Mouse (Mus musculus) heart, embryonic 14.5 days (tissue): ENCODE data around the gene Cyp3a13. TPM values are rescaled to one million over a fixed set of nuclear protein-coding genes. Genes with fewer than 3 reads are reported as not detected.

Source experiments
- ATAC-seq: fragments of 200-750 bp; cut with Nextera tagmentation; 2 replicates; pipeline ENCODE4 v1.8.0; 2017; ENCODE audit warnings: low read depth, moderate TSS enrichment; ENCODE audit not compliant: insufficient number of reproducible peaks, insufficient read depth, low FRiP score
- H3K27ac ChIP-seq, 2 experiments: fragments of 200-500 bp in 1 of 2; fragments of 300-500 bp in 1 of 2; sonication (generic) in 1 of 2; replicated peaks in 1 of 2; 2 replicates each; pipeline ENCODE4 v1.5.1; 2012 to 2014; ENCODE audit warnings: low read depth in 2 of 2, low read length in 2 of 2, control low read depth in 1 of 2, mild to moderate bottlenecking in 1 of 2, mixed read lengths in 1 of 2; ENCODE audit not compliant: control insufficient read depth in 1 of 2, insufficient read depth in 1 of 2
- H3K27me3 ChIP-seq: fragments of 300-500 bp; sonication (generic); 2 replicates; pipeline ENCODE4 v1.6.1; 2014; ENCODE audit warnings: mild to moderate bottlenecking, low read length, control low read depth; ENCODE audit not compliant: control insufficient read depth, insufficient read depth
- H3K36me3 ChIP-seq: fragments of 300-500 bp; sonication (generic); 2 replicates; pipeline ENCODE4 v1.6.1; 2014; ENCODE audit warnings: mild to moderate bottlenecking, control low read depth, low read length, mixed read lengths; ENCODE audit not compliant: control insufficient read depth, insufficient read depth
- H3K4me1 ChIP-seq, 2 experiments: fragments of 200-500 bp in 1 of 2; fragments of 300-500 bp in 1 of 2; sonication (generic) in 1 of 2; 2 replicates each; pipeline ENCODE4 v1.6.1; 2012 to 2014; ENCODE audit warnings: low read length in 2 of 2, control low read depth in 1 of 2, mixed read lengths in 1 of 2; ENCODE audit not compliant: control insufficient read depth in 2 of 2, insufficient read depth in 2 of 2
- H3K4me2 ChIP-seq: fragments of 300-500 bp; sonication (generic); 2 replicates; pipeline ENCODE4 v1.6.1; 2014; ENCODE audit warnings: mild to moderate bottlenecking, low read length
- H3K4me3 ChIP-seq, 2 experiments: fragments of 200-500 bp in 1 of 2; fragments of 300-500 bp in 1 of 2; sonication (generic) in 1 of 2; 2 replicates each; pipeline ENCODE4 v1.5.1; 2012 to 2014; ENCODE audit warnings: low read length in 2 of 2, mild to moderate bottlenecking in 2 of 2, control low read depth in 1 of 2, low read depth in 1 of 2, moderate library complexity in 1 of 2; ENCODE audit not compliant: control insufficient read depth in 1 of 2, insufficient read depth in 1 of 2
- H3K9ac ChIP-seq: fragments of 300-500 bp; sonication (generic); 2 replicates; pipeline ENCODE4 v1.6.1; 2014; ENCODE audit warnings: mild to moderate bottlenecking, low read length
- H3K9me3 ChIP-seq: fragments of 300-500 bp; sonication (generic); 2 replicates; pipeline ENCODE4 v1.6.1; 2016; ENCODE audit warnings: low read length, control low read depth; ENCODE audit not compliant: control insufficient read depth
- WGBS: fragments of 180-500 bp; shearing (Covaris S2); extraction: QIAGEN DNeasy Blood & Tissue Kit; methylation state at CpG from one replicate; pipeline ENCODE4 v1.1.7; 2014; 5-methylcytosine and 5-hydroxymethylcytosine counted together
- polyA plus RNA-seq: library from polyadenylated mRNA; unstranded; fragments of >200 nt; fragmentation: Nextera tagmentation; extraction: Ambion mirVana; gene quantifications from 2 replicates; pipeline ENCODE4 v1.2.1, GENCODE M21; 2014

The Cyp3a13 gene
- polyA plus RNA-seq, 1 experiment from 2014 or later: not detected

DNA sequence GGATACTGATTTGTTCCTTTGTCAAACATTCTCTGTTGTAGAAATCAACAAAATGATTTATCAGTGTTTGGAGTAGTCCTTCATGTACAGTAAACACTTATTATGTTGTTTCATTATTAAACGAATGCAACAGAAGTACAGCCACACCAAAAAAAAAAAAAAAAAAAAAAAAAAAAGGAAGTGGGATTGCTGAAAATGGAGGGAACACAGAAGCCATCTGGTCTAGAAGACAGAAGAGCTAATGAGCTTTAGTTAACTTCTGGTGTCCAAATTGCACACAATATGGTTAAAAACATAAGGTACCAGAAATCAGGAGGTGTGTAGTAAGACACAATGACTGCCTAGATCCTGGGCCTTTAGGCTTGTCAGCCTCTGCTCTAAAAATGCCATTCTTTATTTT lies 23.6 kb downstream of the Cyp3a13 start:
- H3K27ac ChIP-seq: no peak overlapping the region
- no peak for ATAC-seq
- no peaks in the 10 kb centered on the region for H3K9me3 ChIP-seq
- H3K36me3 ChIP-seq: no peaks in the 10 kb centered on the region
- no peak overlapping the region for H3K4me3 ChIP-seq
- H3K9ac ChIP-seq: no peak overlapping the region
- no peaks in the 10 kb centered on the region for H3K27me3 ChIP-seq
- no peak overlapping the region for H3K4me2 ChIP-seq
- 68% methylated on average over 1 of the region's 1 CpGs for WGBS
- H3K4me1 ChIP-seq: no peaks in the 10 kb centered on the region

DNA sequence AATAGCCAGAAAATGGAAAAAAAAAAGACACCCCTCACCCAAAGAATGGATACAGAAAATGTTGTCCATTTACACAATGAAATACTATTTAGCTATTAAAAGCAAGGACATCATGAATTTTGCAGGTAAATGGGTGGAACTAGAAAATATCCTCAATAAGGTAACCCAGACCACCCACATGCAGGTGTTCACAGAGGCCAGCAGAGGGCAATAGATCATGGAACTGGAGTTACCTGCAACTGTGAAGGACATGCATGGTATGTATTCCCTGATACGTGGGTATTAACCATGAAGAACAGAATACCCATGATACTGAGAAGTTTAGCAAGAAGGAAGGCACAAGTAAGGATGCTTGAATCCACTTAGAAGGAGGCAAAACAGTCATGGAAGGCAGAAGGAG lies 28.5 kb downstream of the Cyp3a13 start:
- 47% methylated on average over 1 of the region's 1 CpGs for WGBS
- ATAC-seq: no peak
- H3K9me3 ChIP-seq: no peaks in the 10 kb centered on the region

DNA sequence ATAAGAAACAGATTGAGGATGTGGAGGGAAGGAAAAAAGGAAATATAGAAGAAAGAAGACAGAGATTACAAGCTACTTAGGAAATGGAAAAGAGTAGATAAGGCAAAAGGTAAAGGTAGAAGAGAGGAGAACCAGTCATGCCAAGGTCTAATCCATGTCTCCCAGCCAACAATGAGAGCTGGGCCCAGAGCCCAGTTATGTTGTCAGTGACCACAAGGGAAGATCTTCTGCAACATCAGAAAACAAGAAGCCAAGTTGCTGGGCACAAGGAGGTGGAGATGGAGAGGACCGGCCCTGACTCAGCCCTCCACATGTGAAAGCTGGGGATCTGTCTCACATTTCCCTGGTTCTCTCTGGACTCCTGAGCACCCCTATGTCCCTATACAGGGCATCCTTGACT lies 33.8 kb downstream of the Cyp3a13 start:
- ATAC-seq: no peak
- Histone ChIP-seq H3K4me2 (no peak overlapping the region), H3K4me3 (no peak overlapping the region), H3K27ac (no peak overlapping the region), H3K36me3 (no peaks in the 10 kb centered on the region), H3K9ac (no peak overlapping the region), H3K27me3 (0 out of 2 replicates have a peak, but pooled peaks cover 4% of the 10 kb centered on the region), H3K4me1 (no peaks in the 10 kb centered on the region; a peak in 1 of 4 replicates), H3K9me3 (no peaks in the 10 kb centered on the region)
- WGBS: 85% methylated on average over 1 of the region's 1 CpGs

More for the DNA sequence above, 28.5 kb downstream of the Cyp3a13 start:
- Histone ChIP-seq H3K4me3 (no peak overlapping the region), H3K27me3 (no peaks in the 10 kb centered on the region), H3K36me3 (no peaks in the 10 kb centered on the region), H3K4me2 (no peak overlapping the region), H3K27ac (no peak overlapping the region), H3K4me1 (no peaks in the 10 kb centered on the region), H3K9ac (no peak overlapping the region)

DNA sequence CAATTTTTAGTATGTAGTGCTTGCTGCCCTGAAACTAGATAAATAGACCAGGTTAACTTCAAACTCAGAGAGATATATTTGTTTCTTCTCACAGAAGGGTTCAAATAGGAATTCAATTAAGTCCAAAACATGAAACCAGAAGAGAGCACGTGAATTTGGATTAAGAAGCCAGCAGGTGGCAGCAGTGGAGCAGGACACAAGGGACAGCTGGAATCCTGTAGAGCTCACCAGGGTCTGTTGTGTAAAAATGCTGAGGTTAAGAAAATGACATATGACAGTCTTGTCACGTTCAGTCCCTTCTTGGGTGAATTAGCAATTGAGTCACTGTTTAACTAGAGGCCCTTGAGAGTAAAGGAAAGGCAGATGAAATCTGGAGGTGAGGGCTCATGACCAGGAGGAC lies 35.5 kb downstream of the Cyp3a13 start:
- Histone ChIP-seq H3K4me2 (no peak overlapping the region), H3K27ac (no peak overlapping the region), H3K9me3 (no peaks in the 10 kb centered on the region), H3K9ac (no peak overlapping the region), H3K36me3 (no peaks in the 10 kb centered on the region), H3K4me3 (no peak overlapping the region), H3K27me3 (0 out of 2 replicates have a peak, but pooled peaks cover 4% of the 10 kb centered on the region), H3K4me1 (no peaks in the 10 kb centered on the region; a peak in 1 of 4 replicates)
- no peak for ATAC-seq
- WGBS: 9% methylated on average over 2 of the region's 2 CpGs

DNA sequence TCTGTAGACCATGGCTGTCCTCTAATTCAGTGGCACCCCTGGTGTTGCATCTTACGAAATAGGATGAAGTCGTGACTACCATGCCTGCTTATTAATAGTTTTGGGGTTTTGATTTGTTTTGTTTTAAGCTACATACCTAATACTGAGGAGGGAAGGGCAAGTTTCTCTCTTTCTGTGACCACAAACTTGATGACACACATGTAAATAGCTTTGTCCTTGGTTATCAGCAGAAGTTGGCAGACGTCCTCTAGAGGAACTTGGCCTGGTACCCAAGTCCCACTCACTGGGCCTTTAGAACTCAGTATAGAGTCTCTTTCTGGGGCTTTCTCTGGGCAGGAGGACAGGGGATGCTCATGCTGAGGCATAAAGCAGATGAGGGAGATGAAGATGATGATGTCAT lies 38.1 kb downstream of the Cyp3a13 start:
- Histone ChIP-seq H3K4me3 (no peak overlapping the region), H3K9me3 (no peaks in the 10 kb centered on the region), H3K9ac (no peak overlapping the region), H3K36me3 (no peaks in the 10 kb centered on the region), H3K4me2 (no peak overlapping the region), H3K4me1 (no peaks in the 10 kb centered on the region; a peak in 1 of 4 replicates), H3K27ac (no peak overlapping the region), H3K27me3 (0 out of 2 replicates have a peak, but pooled peaks cover 4% of the 10 kb centered on the region)
- ATAC-seq: no peak
- 74% methylated on average over 3 of the region's 3 CpGs for WGBS

- Histone ChIP-seq H3K9me3 (no peaks in the 10 kb centered on the region), H3K4me3 (no peak overlapping the region), H3K4me2 (no peak overlapping the region), H3K27ac (no peak overlapping the region), H3K36me3 (no peaks in the 10 kb centered on the region), H3K4me1 (no peaks in the 10 kb centered on the region; a peak in 1 of 4 replicates), H3K27me3 (0 out of 2 replicates have a peak, but pooled peaks cover 4% of the 10 kb centered on the region), H3K9ac (no peak overlapping the region)
- 44% methylated on average over 4 of the region's 4 CpGs for WGBS
- no peak for ATAC-seq
Observed at GRCm38 (mm10) chr5:137882922-137883321, 38.5 kb downstream of the Cyp3a13 start.

- H3K27me3 ChIP-seq: no peaks in the 10 kb centered on the region
- no peak for ATAC-seq
- no peaks in the 10 kb centered on the region for H3K4me1 ChIP-seq
- no peak overlapping the region for H3K27ac ChIP-seq
- no peak overlapping the region for H3K4me2 ChIP-seq
- no peak overlapping the region for H3K9ac ChIP-seq
- no peak overlapping the region for H3K4me3 ChIP-seq
- 46% methylated on average over 2 of the region's 2 CpGs for WGBS
- H3K36me3 ChIP-seq: no peaks in the 10 kb centered on the region
- no peaks in the 10 kb centered on the region for H3K9me3 ChIP-seq
Observed at GRCm38 (mm10) chr5:137877860-137878259, 43.6 kb downstream of the Cyp3a13 start.

- 61% methylated on average over 2 of the region's 2 CpGs for WGBS
- Histone ChIP-seq H3K36me3 (no peaks in the 10 kb centered on the region), H3K27ac (no peak overlapping the region), H3K4me2 (no peak overlapping the region), H3K4me1 (no peaks in the 10 kb centered on the region), H3K27me3 (no peaks in the 10 kb centered on the region), H3K9me3 (no peaks in the 10 kb centered on the region), H3K4me3 (no peak overlapping the region), H3K9ac (no peak overlapping the region)
- no peak for ATAC-seq
Observed at GRCm38 (mm10) chr5:137875054-137875453, 46.4 kb downstream of the Cyp3a13 start.
